Mouse (Mus musculus): Measurements from ENCODE around the gene Gm45837. TPM values are rescaled to one million over a fixed set of nuclear protein-coding genes. Genes with fewer than 3 reads are reported as not detected.
A peak's percentile ranks its signal among the peaks of the same experiment; 100 is the strongest.

Gm45837 gene
- total and polyA plus RNA-seq, 2 experiments from 2014 or later: not detected

GRCm38 (mm10) chr7:101535102-101535501, 124.4 kb downstream of the Gm45837 start:
- TF ChIP-seq CTCF (IDR thresholded peaks at IDR 0.05): no peak
- no peak for ATAC-seq (ENCODE audit: low FRiP score)

GRCm38 (mm10) chr7:101535517-101535916, 124.8 kb downstream of the Gm45837 start:
- no peak for DNase-seq (ENCODE audit: low spot score)
- H3K4me3 ChIP-seq (ENCODE audit: low read depth, low read length): no peak overlapping the region
- ATAC-seq (ENCODE audit: low FRiP score): no peak

More at GRCm38 (mm10) chr7:101535102-101535501, 124.4 kb downstream of the Gm45837 start:
- Histone ChIP-seq H3K9ac (replicated peaks; ENCODE audit: low read length, poor library complexity, severe bottlenecking) (no peak overlapping the region), H3K27me3 (ENCODE audit: insufficient read depth, low read length) (no peaks in the 10 kb centered on the region), H3K36me3 (ENCODE audit: insufficient read depth, low read length) (no peaks in the 10 kb centered on the region), H3K4me2 (ENCODE audit: low read depth, low read length, poor library complexity, severe bottlenecking) (no peak overlapping the region), H3K4me1 (ENCODE audit: insufficient read depth, low read length) (no peaks in the 10 kb centered on the region), H3K9me3 (ENCODE audit: low read length) (no peaks in the 10 kb centered on the region), H3K27ac (ENCODE audit: low read depth, low read length) (no peak overlapping the region), H3K4me3 (ENCODE audit: low read depth, low read length) (no peak overlapping the region)
- WGBS: 60% methylated on average over 10 of the region's 10 CpGs
- peak; percentile 24 for DNase-seq (ENCODE audit: low spot score)

GRCm38 (mm10) chr7:101537541-101537940, 126.9 kb downstream of the Gm45837 start:
- no peak overlapping the region for H3K9ac ChIP-seq (replicated peaks; ENCODE audit: low read length, poor library complexity, severe bottlenecking)
- no peak overlapping the region for H3K4me3 ChIP-seq (ENCODE audit: low read depth, low read length)
- H3K9me3 ChIP-seq (ENCODE audit: low read length): no peaks in the 10 kb centered on the region
- H3K36me3 ChIP-seq (ENCODE audit: insufficient read depth, low read length): no peaks in the 10 kb centered on the region
- H3K4me1 ChIP-seq (ENCODE audit: insufficient read depth, low read length): no peaks in the 10 kb centered on the region; the same call in 1 of the 2 replicates
- DNase-seq (ENCODE audit: low spot score): no peak
- H3K27me3 ChIP-seq (ENCODE audit: insufficient read depth, low read length): no peaks in the 10 kb centered on the region
- no peak overlapping the region for H3K27ac ChIP-seq (ENCODE audit: low read depth, low read length)
- ATAC-seq (ENCODE audit: low FRiP score): no peak
- 57% methylated on average over 8 of the region's 8 CpGs for WGBS
- TF ChIP-seq CTCF (IDR thresholded peaks at IDR 0.05): no peak
- H3K4me2 ChIP-seq (ENCODE audit: low read depth, low read length, poor library complexity, severe bottlenecking): no peak overlapping the region

More at GRCm38 (mm10) chr7:101535517-101535916, 124.8 kb downstream of the Gm45837 start:
- H3K27ac ChIP-seq (ENCODE audit: low read depth, low read length): no peak overlapping the region
- no peak overlapping the region for H3K4me2 ChIP-seq (ENCODE audit: low read depth, low read length, poor library complexity, severe bottlenecking)
- H3K9ac ChIP-seq (replicated peaks; ENCODE audit: low read length, poor library complexity, severe bottlenecking): no peak overlapping the region
- 62% methylated on average over 5 of the region's 5 CpGs for WGBS
- no peaks in the 10 kb centered on the region for H3K4me1 ChIP-seq (ENCODE audit: insufficient read depth, low read length)
- H3K27me3 ChIP-seq (ENCODE audit: insufficient read depth, low read length): no peaks in the 10 kb centered on the region
- no peaks in the 10 kb centered on the region for H3K9me3 ChIP-seq (ENCODE audit: low read length)
- H3K36me3 ChIP-seq (ENCODE audit: insufficient read depth, low read length): no peaks in the 10 kb centered on the region
- TF ChIP-seq CTCF (IDR thresholded peaks at IDR 0.05): no peak

GRCm38 (mm10) chr7:101538141-101538933, 127.7 kb downstream of the Gm45837 start:
- no peak overlapping the region for H3K9ac ChIP-seq (replicated peaks; ENCODE audit: low read length, poor library complexity, severe bottlenecking)
- ATAC-seq (ENCODE audit: low FRiP score): no peak
- DNase-seq (ENCODE audit: low spot score): peak; percentile 74
- WGBS: 64% methylated on average over 14 of the region's 14 CpGs
- H3K27me3 ChIP-seq (ENCODE audit: insufficient read depth, low read length): no peaks in the 10 kb centered on the region
- no peaks in the 10 kb centered on the region for H3K9me3 ChIP-seq (ENCODE audit: low read length)
- H3K4me1 ChIP-seq (ENCODE audit: insufficient read depth, low read length): no peaks in the 10 kb centered on the region; the same call in 1 of the 2 replicates
- no peak overlapping the region for H3K4me2 ChIP-seq (ENCODE audit: low read depth, low read length, poor library complexity, severe bottlenecking)
- no peak overlapping the region for H3K4me3 ChIP-seq (ENCODE audit: low read depth, low read length)
- no peaks in the 10 kb centered on the region for H3K36me3 ChIP-seq (ENCODE audit: insufficient read depth, low read length)
- no peak overlapping the region for H3K27ac ChIP-seq (ENCODE audit: low read depth, low read length)
- TF ChIP-seq CTCF (IDR thresholded peaks at IDR 0.05): peak; percentile 76

GRCm38 (mm10) chr7:101539774-101540173, 129.1 kb downstream of the Gm45837 start:
- Histone ChIP-seq H3K4me3 (ENCODE audit: low read depth, low read length) (no peak overlapping the region), H3K27me3 (ENCODE audit: insufficient read depth, low read length) (no peaks in the 10 kb centered on the region), H3K9me3 (ENCODE audit: low read length) (no peaks in the 10 kb centered on the region), H3K27ac (ENCODE audit: low read depth, low read length) (no peak overlapping the region), H3K36me3 (ENCODE audit: insufficient read depth, low read length) (no peaks in the 10 kb centered on the region), H3K9ac (replicated peaks; ENCODE audit: low read length, poor library complexity, severe bottlenecking) (no peak overlapping the region), H3K4me2 (ENCODE audit: low read depth, low read length, poor library complexity, severe bottlenecking) (no peak overlapping the region), H3K4me1 (ENCODE audit: insufficient read depth, low read length) (no peaks in the 10 kb centered on the region; the same call in 1 of the 2 replicates)
- DNase-seq (ENCODE audit: low spot score) (no peak), ATAC-seq (ENCODE audit: low FRiP score) (no peak)
- no peak for TF ChIP-seq CTCF (IDR thresholded peaks at IDR 0.05)
- 27% methylated on average over 9 of the region's 9 CpGs for WGBS

GRCm38 (mm10) chr7:101540684-101541083, 130.0 kb downstream of the Gm45837 start:
- Histone ChIP-seq H3K4me2 (ENCODE audit: low read depth, low read length, poor library complexity, severe bottlenecking) (no peak overlapping the region), H3K4me3 (ENCODE audit: low read depth, low read length) (no peak overlapping the region), H3K36me3 (ENCODE audit: insufficient read depth, low read length) (no peaks in the 10 kb centered on the region), H3K9me3 (ENCODE audit: low read length) (no peaks in the 10 kb centered on the region), H3K9ac (replicated peaks; ENCODE audit: low read length, poor library complexity, severe bottlenecking) (no peak overlapping the region), H3K27me3 (ENCODE audit: insufficient read depth, low read length) (no peaks in the 10 kb centered on the region), H3K27ac (ENCODE audit: low read depth, low read length) (no peak overlapping the region), H3K4me1 (ENCODE audit: insufficient read depth, low read length) (no peaks in the 10 kb centered on the region; the same call in 1 of the 2 replicates)
- no peak for TF ChIP-seq CTCF (IDR thresholded peaks at IDR 0.05)
- DNase-seq (ENCODE audit: low spot score) (no peak), ATAC-seq (ENCODE audit: low FRiP score) (no peak)
- WGBS: 73% methylated on average over 5 of the region's 5 CpGs
